Mouse (Mus musculus) liver, adult 2 months (tissue): ENCODE data around the gene Dpy19l1. TPM values are rescaled to one million over a fixed set of nuclear protein-coding genes. Genes with fewer than 3 reads are reported as not detected.

Experiments
- DNase-seq: peaks from one replicate; pipeline ENCODE4 v3.0.0-alpha.2; 2011; ENCODE audit warnings: low read depth, low spot score; ENCODE audit errors: extremely low read depth
- H3K27ac ChIP-seq: fragments of 200-500 bp; replicated peaks from 2 replicates; pipeline ENCODE4 v1.5.1; 2012; ENCODE audit warnings: low read depth, mild to moderate bottlenecking, control low read depth, inconsistent platforms, low read length; ENCODE audit not compliant: insufficient read depth
- H3K27me3 ChIP-seq: fragments of 200-500 bp; 2 replicates; pipeline ENCODE4 v1.6.1; 2012; ENCODE audit warnings: mild to moderate bottlenecking, moderate library complexity, low read length, inconsistent platforms; ENCODE audit not compliant: control insufficient read depth, insufficient read depth
- H3K36me3 ChIP-seq: fragments of 200-500 bp; 2 replicates; pipeline ENCODE4 v1.6.1; 2012; ENCODE audit warnings: low read length, inconsistent platforms; ENCODE audit not compliant: control insufficient read depth, insufficient read depth
- H3K4me1 ChIP-seq: fragments of 200-500 bp; 2 replicates; pipeline ENCODE4 v1.6.1; 2011; ENCODE audit warnings: low read length; ENCODE audit not compliant: control insufficient read depth, insufficient read depth
- H3K4me3 ChIP-seq: fragments of 200-500 bp; 2 replicates; pipeline ENCODE4 v1.5.1; 2011; ENCODE audit warnings: low read depth, mild to moderate bottlenecking, control low read depth, low read length, moderate library complexity; ENCODE audit not compliant: insufficient read depth
- H3K79me2 ChIP-seq: fragments of 200-500 bp; 2 replicates; pipeline ENCODE4 v1.6.1; 2012; ENCODE audit warnings: inconsistent platforms, mild to moderate bottlenecking, low read length, moderate library complexity; ENCODE audit not compliant: control insufficient read depth, insufficient read depth
- H3K9ac ChIP-seq: fragments of 200-500 bp; 2 replicates; pipeline ENCODE4 v1.6.1; 2012; ENCODE audit warnings: low read depth, mild to moderate bottlenecking, control low read depth, inconsistent platforms, low read length
- CTCF ChIP-seq: fragments of 200-500 bp; IDR thresholded peaks from 2 replicates; pipeline ENCODE4 v1.5.1; 2011; ENCODE audit warnings: low read depth, low read length, control low read depth
- POLR2A ChIP-seq: fragments of 200-500 bp; IDR thresholded peaks from 2 replicates; pipeline ENCODE4 v1.6.1; 2011; ENCODE audit warnings: low read length, control low read depth; ENCODE audit not compliant: insufficient read depth; ENCODE audit errors: extremely low read depth
- WGBS: fragments of 180-500 bp; shearing (Covaris S2); methylation state at CpG from one replicate; pipeline ENCODE4 v1.1.7; 2018; 5-methylcytosine and 5-hydroxymethylcytosine counted together
- polyA plus RNA-seq: library from polyadenylated mRNA; depleted of rRNA; stranded (reverse); fragments of >200 nt; gene quantifications from 2 replicates; pipeline ENCODE4 v1.2.3, GENCODE M21; 2012
- total RNA-seq: library from RNA; depleted of rRNA; stranded (reverse); fragments of >200 nt; gene quantifications from 2 replicates; pipeline ENCODE4 v1.2.3, GENCODE M21; 2014

Dpy19l1 gene
- total and polyA plus RNA-seq, 2 experiments = 10.1 to 29.0 TPM

DNA sequence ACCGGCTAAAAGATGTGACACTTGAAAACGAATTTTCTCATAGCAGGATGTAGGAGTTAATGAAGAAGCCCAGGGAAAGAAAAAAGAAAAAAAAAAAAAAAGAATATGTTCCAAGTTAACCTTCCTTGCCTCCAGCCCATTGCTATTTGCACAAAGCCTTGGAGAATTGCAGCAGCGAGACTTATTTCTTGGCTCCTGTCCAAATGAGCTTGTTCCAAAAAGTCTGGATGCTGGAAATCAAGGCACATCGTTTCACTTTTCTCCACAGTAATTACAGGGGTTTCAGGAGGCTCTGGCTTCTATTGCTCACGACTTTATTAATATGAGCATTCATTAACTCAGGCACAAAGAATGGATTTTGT, 899 bp upstream of the Dpy19l1 start:
- Histone ChIP-seq H3K4me3 (peak overlapping the region; percentile 88), H3K9ac (no peak overlapping the region; the same call in 1 of the 2 replicates), H3K79me2 (peaks cover 17% of the 10 kb centered on the region), H3K27me3 (no peaks in the 10 kb centered on the region), H3K36me3 (0 out of 2 replicates have a peak, but pooled peaks cover 2% of the 10 kb centered on the region), H3K27ac (peak overlapping the region; percentile 97), H3K4me1 (peaks cover 18% of the 10 kb centered on the region)
- TF ChIP-seq POLR2A = no peak
- TF ChIP-seq CTCF = no peak
- DNase-seq = peak; percentile 70
- WGBS = 4% methylated on average over 5 of the region's 5 CpGs

DNA sequence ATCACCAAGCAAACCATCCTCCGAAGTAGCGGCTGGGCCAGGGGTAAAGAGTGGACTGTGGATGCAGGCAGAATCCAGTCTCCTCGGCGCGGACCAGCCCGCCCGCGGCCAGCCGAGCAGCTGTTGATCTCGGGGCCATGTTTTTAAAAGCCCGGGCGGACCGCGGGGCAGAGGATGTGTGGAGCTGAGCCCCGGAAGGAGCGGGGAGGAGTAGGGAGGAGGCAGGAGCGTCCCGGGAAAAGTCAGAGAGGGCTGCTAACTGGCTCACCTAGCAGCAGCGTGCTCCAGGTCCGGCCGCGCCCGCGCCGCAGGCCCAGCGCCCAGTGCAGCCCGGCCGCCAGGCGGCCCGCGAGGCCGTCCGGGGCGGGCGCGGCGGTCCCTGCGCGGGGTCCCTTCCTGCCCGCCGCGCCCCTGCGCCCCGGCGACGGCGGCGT, 352 bp downstream of the Dpy19l1 start:
- no peaks in the 10 kb centered on the region for H3K27me3 ChIP-seq
- peaks cover 27% of the 10 kb centered on the region for H3K79me2 ChIP-seq
- peak overlapping the region; percentile 74 for H3K4me3 ChIP-seq
- 0 out of 2 replicates have a peak, but pooled peaks cover 2% of the 10 kb centered on the region for H3K36me3 ChIP-seq
- H3K4me1 ChIP-seq = peaks cover 22% of the 10 kb centered on the region
- peak overlapping the region; percentile 77 for H3K27ac ChIP-seq
- H3K9ac ChIP-seq = peak overlapping the region; percentile 99
- DNase-seq = peak; percentile 67
- TF ChIP-seq POLR2A = 0 out of 2 replicates have a peak, but pooled peaks have one; percentile 4
- TF ChIP-seq CTCF = peak; percentile 32; the same call in 1 of the 2 replicates
- WGBS = 2% methylated on average over 48 of the region's 48 CpGs

DNA sequence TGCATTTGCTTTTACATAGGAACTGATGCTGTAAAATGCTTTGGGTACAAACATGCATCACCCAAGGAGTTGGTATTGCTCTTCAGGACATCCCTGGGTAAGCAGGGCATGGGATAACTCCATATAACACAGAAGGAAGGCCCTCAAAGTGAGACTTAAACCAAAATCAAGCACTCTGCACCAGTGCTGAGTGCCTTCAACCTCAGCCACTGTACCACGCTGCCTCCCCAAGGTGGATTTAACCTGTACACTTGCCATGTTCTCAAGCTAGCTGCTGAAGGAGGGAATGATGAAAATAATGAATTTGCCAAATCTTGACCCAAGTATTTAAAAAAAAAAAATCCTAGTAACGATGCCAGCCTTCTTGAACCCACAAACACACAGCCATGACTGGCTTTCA, 1.3 kb downstream of the Dpy19l1 start:
- 0 out of 2 replicates have a peak, but pooled peaks cover 2% of the 10 kb centered on the region for H3K36me3 ChIP-seq
- DNase-seq = no peak
- peaks cover 25% of the 10 kb centered on the region for H3K4me1 ChIP-seq
- TF ChIP-seq CTCF (peak; percentile 38), POLR2A (no peak)
- H3K4me3 ChIP-seq = peak overlapping the region; percentile 74
- no peaks in the 10 kb centered on the region for H3K27me3 ChIP-seq
- H3K9ac ChIP-seq = peak overlapping the region; percentile 65
- WGBS = 39% methylated on average over 2 of the region's 2 CpGs
- peaks cover 35% of the 10 kb centered on the region for H3K79me2 ChIP-seq
- peak overlapping the region; percentile 17; the same call in 1 of the 2 replicates for H3K27ac ChIP-seq

DNA sequence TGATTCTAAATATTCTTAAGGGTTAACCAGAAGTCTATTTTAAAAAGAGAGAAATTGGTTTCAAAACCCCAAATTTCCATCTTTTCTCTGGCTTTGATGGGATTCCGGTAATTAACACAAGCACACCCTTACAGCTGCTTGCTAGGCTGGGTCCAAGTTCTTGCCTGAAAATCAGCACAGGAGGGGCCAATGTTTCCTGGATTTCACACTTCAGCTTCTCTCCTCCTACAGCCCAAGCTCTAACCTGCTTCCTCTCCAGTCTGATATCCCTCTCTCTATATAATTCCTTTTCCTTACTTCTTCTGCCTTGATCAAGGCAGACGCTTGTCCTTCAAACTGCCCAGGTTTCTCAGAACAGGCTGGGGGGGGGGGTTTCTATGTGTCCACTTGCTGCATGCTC, 6.7 kb downstream of the Dpy19l1 start:
- no peak overlapping the region for H3K9ac ChIP-seq
- WGBS = 95% methylated on average over 2 of the region's 2 CpGs
- H3K79me2 ChIP-seq = peaks cover 38% of the 10 kb centered on the region
- no peak for DNase-seq
- H3K4me3 ChIP-seq = no peak overlapping the region
- no peak for TF ChIP-seq CTCF
- no peak for TF ChIP-seq POLR2A
- H3K36me3 ChIP-seq = no peaks in the 10 kb centered on the region
- no peak overlapping the region for H3K27ac ChIP-seq
- peaks cover 21% of the 10 kb centered on the region for H3K4me1 ChIP-seq
- H3K27me3 ChIP-seq = no peaks in the 10 kb centered on the region

DNA sequence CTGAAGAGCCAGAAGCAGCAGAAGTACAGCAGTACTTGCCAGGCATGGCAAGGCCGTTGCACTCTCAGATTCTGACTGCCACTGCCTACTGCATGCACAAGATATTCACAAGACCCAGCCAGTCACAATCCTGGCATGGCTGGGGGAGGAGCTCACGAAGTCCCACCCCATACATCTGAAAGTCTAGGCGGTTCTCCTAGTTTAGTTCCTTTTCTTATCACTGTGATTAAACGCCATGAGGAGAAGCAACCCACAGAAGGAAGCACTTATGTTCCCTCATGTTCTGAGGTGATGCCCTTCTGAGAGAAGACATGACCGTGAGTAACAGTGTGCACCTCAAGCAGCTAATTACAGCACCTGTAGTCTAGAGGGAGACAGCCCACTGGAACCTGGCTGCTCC, 12.4 kb downstream of the Dpy19l1 start:
- H3K27ac ChIP-seq = no peak overlapping the region
- H3K36me3 ChIP-seq = no peaks in the 10 kb centered on the region
- WGBS = 76% methylated on average over 5 of the region's 5 CpGs
- H3K27me3 ChIP-seq = no peaks in the 10 kb centered on the region
- no peak for DNase-seq
- no peak for TF ChIP-seq POLR2A
- no peak for TF ChIP-seq CTCF
- no peak overlapping the region for H3K4me3 ChIP-seq
- no peak overlapping the region for H3K9ac ChIP-seq
- H3K79me2 ChIP-seq = peaks cover 41% of the 10 kb centered on the region; the same call in 1 of the 2 replicates
- H3K4me1 ChIP-seq = peaks cover 10% of the 10 kb centered on the region

DNA sequence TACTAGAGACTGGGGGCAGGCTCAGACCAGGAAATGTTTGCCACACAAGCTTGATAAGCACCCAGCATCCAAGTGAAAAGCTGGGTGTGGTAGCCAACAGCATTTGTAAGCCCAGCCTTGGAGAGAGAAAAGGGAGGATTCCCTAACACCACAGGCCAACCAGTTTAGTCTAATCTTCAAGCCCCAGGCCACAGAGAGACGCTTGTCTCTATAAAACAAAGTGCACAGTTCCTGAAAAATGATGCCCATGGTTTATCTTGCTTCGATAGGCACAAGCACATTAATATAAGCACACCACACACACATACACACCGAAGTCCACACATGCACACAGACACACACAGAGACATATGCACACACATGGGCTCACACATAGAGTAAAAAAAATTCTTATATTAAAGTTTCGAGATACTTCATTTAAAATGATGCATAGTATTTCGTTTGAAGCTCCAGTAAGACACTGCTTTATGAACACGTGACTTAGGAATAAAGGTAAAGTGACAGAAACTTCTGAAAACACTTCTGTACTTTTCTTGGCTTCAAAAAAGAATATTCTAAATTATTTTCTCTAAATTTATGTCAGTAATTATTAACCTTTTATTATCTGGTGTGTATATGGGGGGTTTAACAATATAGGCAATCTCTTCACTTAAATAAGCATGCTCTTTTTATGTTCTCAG, 14.4 kb downstream of the Dpy19l1 start:
- Histone ChIP-seq H3K36me3 (no peaks in the 10 kb centered on the region), H3K27ac (no peak overlapping the region), H3K9ac (no peak overlapping the region), H3K27me3 (no peaks in the 10 kb centered on the region), H3K4me3 (no peak overlapping the region), H3K79me2 (peaks cover 36% of the 10 kb centered on the region; the same call in 1 of the 2 replicates), H3K4me1 (peaks cover 10% of the 10 kb centered on the region)
- TF ChIP-seq CTCF (no peak), POLR2A (no peak)
- WGBS = 87% methylated on average over 6 of the region's 6 CpGs
- DNase-seq = no peak
